Mouse (Mus musculus) adrenal gland, postnatal 14 days (tissue): ENCODE measurements around the gene Dbnl. TPM values are rescaled to one million over a fixed set of nuclear protein-coding genes. Genes with fewer than 3 reads are reported as not detected.
"Not testable (repeated sequence)": the region's sequence is repeated elsewhere in the genome, so short reads cannot be mapped to it uniquely, and the experiment has no call there.

Experiments
- DNase-seq: peaks from one replicate; pipeline ENCODE4 v3.0.0; 2021; ENCODE audit warnings: mixed read lengths
- total RNA-seq: library from RNA; stranded (reverse); gene quantifications from 2 replicates; pipeline ENCODE4 v1.2.3, GENCODE M21; 2021

Dbnl gene
- total RNA-seq, 1 experiment from 2014 or later: 51.7 TPM

- DNase-seq: no peak
These were observed 7.0 kb downstream of the Dbnl start for GRCm38 (mm10) chr11:5795290-5795689.

GRCm38 (mm10) chr11:5795706-5796105 is 7.4 kb downstream of the Dbnl start:
- peak; percentile 41 for DNase-seq

GRCm38 (mm10) chr11:5796939-5797338 is 8.7 kb downstream of the Dbnl start:
- DNase-seq: no peak

GRCm38 (mm10) chr11:5797371-5797770 is 9.1 kb downstream of the Dbnl start:
- DNase-seq: no peak

- DNase-seq: no peak
These were observed 9.6 kb downstream of the Dbnl start for GRCm38 (mm10) chr11:5797928-5798327.

GRCm38 (mm10) chr11:5799621-5800490 is 11.6 kb downstream of the Dbnl start:
- DNase-seq: peak; percentile 44

GRCm38 (mm10) chr11:5801511-5801910 is 13.2 kb downstream of the Dbnl start:
- DNase-seq: no peak

GRCm38 (mm10) chr11:5802005-5802404 is 13.7 kb downstream of the Dbnl start:
- no peak for DNase-seq

- peak; percentile 17 for DNase-seq
These were observed 14.3 kb downstream of the Dbnl start for GRCm38 (mm10) chr11:5802457-5803217.

GRCm38 (mm10) chr11:5803551-5803981 is 15.3 kb downstream of the Dbnl start, which contains the start of gene Pgam2:
Gene Pgam2 (minus strand): TSS chr11:5803733.
- no peak for DNase-seq

- no peak for DNase-seq
These were observed 15.9 kb downstream of the Dbnl start for GRCm38 (mm10) chr11:5804174-5804573.

- no peak for DNase-seq
These were observed 17.4 kb downstream of the Dbnl start for GRCm38 (mm10) chr11:5805711-5806110.

- no peak for DNase-seq
These were observed 19.7 kb downstream of the Dbnl start for GRCm38 (mm10) chr11:5807956-5808355.

- not testable (repeated sequence) for DNase-seq
These were observed 21.2 kb downstream of the Dbnl start for GRCm38 (mm10) chr11:5809487-5809886.

GRCm38 (mm10) chr11:5813381-5813780 is 25.1 kb downstream of the Dbnl start:
- no peak for DNase-seq

GRCm38 (mm10) chr11:5819223-5819622 is 30.9 kb downstream of the Dbnl start:
- DNase-seq: no peak

- no peak for DNase-seq
These were observed 37.1 kb downstream of the Dbnl start for GRCm38 (mm10) chr11:5825432-5825831.

GRCm38 (mm10) chr11:5827931-5828330 is 39.6 kb downstream of the Dbnl start:
- no peak for DNase-seq

GRCm38 (mm10) chr11:5828509-5829191 is 40.4 kb downstream of the Dbnl start:
- no peak for DNase-seq

- DNase-seq: no peak
These were observed 41.0 kb downstream of the Dbnl start for GRCm38 (mm10) chr11:5829327-5829726.

GRCm38 (mm10) chr11:5834506-5834905 is 46.2 kb downstream of the Dbnl start:
- DNase-seq: no peak

- no peak for DNase-seq
These were observed 46.8 kb downstream of the Dbnl start for GRCm38 (mm10) chr11:5835057-5835456.

- peak; percentile 51 for DNase-seq
These were observed 47.8 kb downstream of the Dbnl start for GRCm38 (mm10) chr11:5836126-5836525.
